Mouse (Mus musculus) frontal cortex, adult (tissue): ENCODE data around the gene Fam83b.

Source experiments
- ATAC-seq: cut with Nextera tagmentation; 2 replicates; pipeline ENCODE4 v1.9.2; 2017; ENCODE audit warnings: mild to moderate bottlenecking, moderate library complexity, mixed read lengths; ENCODE audit not compliant: low TSS enrichment

Fam83b gene

GRCm38 (mm10) chr9:76566515-76567280 lies at the start of gene Fam83b:
Gene Fam83b (minus strand): TSS chr9:76567116.
- peak; percentile 50; the same call in 1 of the 2 replicates for ATAC-seq

GRCm38 (mm10) chr9:76614165-76614564 lies 47.2 kb upstream of the Fam83b start:
- no peak for ATAC-seq

GRCm38 (mm10) chr9:76603744-76604143 lies 36.8 kb upstream of the Fam83b start:
- ATAC-seq: no peak

- ATAC-seq: no peak
These were observed 36.0 kb upstream of the Fam83b start for GRCm38 (mm10) chr9:76602874-76603273.

GRCm38 (mm10) chr9:76597395-76597794 lies 30.5 kb upstream of the Fam83b start:
- no peak for ATAC-seq

GRCm38 (mm10) chr9:76593841-76594240 lies 26.9 kb upstream of the Fam83b start:
- no peak for ATAC-seq

- no peak for ATAC-seq
These were observed 17.0 kb upstream of the Fam83b start for GRCm38 (mm10) chr9:76583943-76584342.

GRCm38 (mm10) chr9:76581966-76582365 lies 15.1 kb upstream of the Fam83b start:
- no peak for ATAC-seq

- ATAC-seq: no peak
These were observed 352 bp upstream of the Fam83b start for GRCm38 (mm10) chr9:76567281-76567655.

- peak; percentile 42; the same call in 1 of the 2 replicates for ATAC-seq
These were observed 1.3 kb downstream of the Fam83b start for GRCm38 (mm10) chr9:76565656-76566055.

- no peak for ATAC-seq
These were observed 2.8 kb downstream of the Fam83b start for GRCm38 (mm10) chr9:76564071-76564470.

- ATAC-seq: peak; percentile 68
These were observed 4.1 kb downstream of the Fam83b start for GRCm38 (mm10) chr9:76562794-76563193.

GRCm38 (mm10) chr9:76559240-76559639 lies 7.7 kb downstream of the Fam83b start:
- ATAC-seq: no peak

GRCm38 (mm10) chr9:76553758-76554157 lies 13.2 kb downstream of the Fam83b start:
- no peak for ATAC-seq

GRCm38 (mm10) chr9:76553115-76553514 lies 13.8 kb downstream of the Fam83b start:
- no peak for ATAC-seq

- ATAC-seq: peak; percentile 85
These were observed 20.2 kb downstream of the Fam83b start for GRCm38 (mm10) chr9:76546714-76547113.

- ATAC-seq: peak; percentile 55
These were observed 26.2 kb downstream of the Fam83b start for GRCm38 (mm10) chr9:76540684-76541083.

- ATAC-seq: no peak
These were observed 26.8 kb downstream of the Fam83b start for GRCm38 (mm10) chr9:76539953-76540621.

GRCm38 (mm10) chr9:76539271-76539670 lies 27.6 kb downstream of the Fam83b start:
- no peak for ATAC-seq

GRCm38 (mm10) chr9:76536032-76536431 lies 30.9 kb downstream of the Fam83b start:
- no peak for ATAC-seq

- peak; percentile 84 for ATAC-seq
These were observed 34.5 kb downstream of the Fam83b start for GRCm38 (mm10) chr9:76532403-76532802.

- peak; percentile 47; the same call in 1 of the 2 replicates for ATAC-seq
These were observed 35.5 kb downstream of the Fam83b start for GRCm38 (mm10) chr9:76531368-76531767.

GRCm38 (mm10) chr9:76525592-76525991 lies 41.3 kb downstream of the Fam83b start:
- no peak for ATAC-seq
